Comparison of ENCODE assay signal across 12 mouse cellular contexts in genomic region chr8:11498786-11499485, GRCm38 (mm10). TPM values are rescaled to one million over a fixed set of nuclear protein-coding genes. Genes with fewer than 3 reads are reported as not detected.
A peak's percentile ranks its signal among the peaks of the same experiment; 100 is the strongest.
DNase-seq lines count a peak whose midpoint lies in the region; ATAC-seq lines count a peak whose summit lies in the region.
"Had no signal": no experiment of that assay in that cellular context is flagged by ENCODE, and none has a peak within 500 bp of the region (broad histone marks: within the 10 kb centered on the region; RNA-seq: fewer than 3 reads in every experiment).

No protein-coding gene starts in this region.

- H3K79me2 ChIP-seq in macrophage (ENCODE audit: inconsistent target), result peaks cover 53% of the 10 kb centered on the region

- H3K36me3 ChIP-seq in heart, embryonic 12.5 days, result peaks cover 28% of the 10 kb centered on the region
- peaks cover 13% of the 10 kb centered on the region for H3K36me3 ChIP-seq in heart, embryonic 11.5 days (ENCODE audit: control insufficient read depth, insufficient read depth, low read length)
- peaks cover 7% of the 10 kb centered on the region for H3K36me3 ChIP-seq in midbrain, embryonic 11.5 days (ENCODE audit: control insufficient read depth, insufficient read depth, low read length)
- peaks cover 10% of the 10 kb centered on the region; the same call in 1 of the 2 replicates for H3K36me3 ChIP-seq in midbrain, embryonic 15.5 days (replicated peaks)
- peaks cover 17% of the 10 kb centered on the region for H3K36me3 ChIP-seq in macrophage (ENCODE audit: inconsistent target)

- 83% methylated on average over 4 of the region's 4 CpGs for WGBS in heart, embryonic 12.5 days
- 82% methylated on average over 4 of the region's 4 CpGs for WGBS in heart, embryonic 11.5 days (ENCODE audit: insufficient replicate concordance)
- 92% methylated on average over 4 of the region's 4 CpGs for WGBS in midbrain, embryonic 11.5 days
- 89% methylated on average over 4 of the region's 4 CpGs for WGBS in midbrain, embryonic 15.5 days
- 78% methylated on average over 4 of the region's 4 CpGs for WGBS in macrophage (ENCODE audit: missing documents)

- H3K27ac ChIP-seq in heart, embryonic 12.5 days (ENCODE audit: poor library complexity, severe bottlenecking), result no peak overlapping the region
- no peak overlapping the region for H3K27ac ChIP-seq in heart, embryonic 11.5 days (ENCODE audit: low read depth, low read length)
- H3K27ac ChIP-seq in midbrain, embryonic 11.5 days (ENCODE audit: low read depth, low read length), result no peak overlapping the region
- no peak overlapping the region for H3K27ac ChIP-seq in midbrain, embryonic 15.5 days
- no peak overlapping the region for H3K27ac ChIP-seq in macrophage

- H3K4me2 ChIP-seq in heart, embryonic 12.5 days, result 0 out of 2 replicates have a peak overlapping the region, but pooled peaks have one; percentile 76
- H3K4me2 ChIP-seq in heart, embryonic 11.5 days, result no peak overlapping the region
- H3K4me2 ChIP-seq in midbrain, embryonic 11.5 days, result no peak overlapping the region
- no peak overlapping the region for H3K4me2 ChIP-seq in midbrain, embryonic 15.5 days

- no peaks in the 10 kb centered on the region for H3K9me3 ChIP-seq in heart, embryonic 12.5 days (replicated peaks)
- H3K9me3 ChIP-seq in heart, embryonic 11.5 days (replicated peaks; ENCODE audit: control insufficient read depth, low read length), result no peaks in the 10 kb centered on the region
- H3K9me3 ChIP-seq in midbrain, embryonic 11.5 days (ENCODE audit: control insufficient read depth, low read length), result no peaks in the 10 kb centered on the region
- no peaks in the 10 kb centered on the region for H3K9me3 ChIP-seq in midbrain, embryonic 15.5 days

- no peak overlapping the region for H3K4me3 ChIP-seq in heart, embryonic 12.5 days
- H3K4me3 ChIP-seq in heart, embryonic 11.5 days (ENCODE audit: low read depth, low read length), result no peak overlapping the region
- no peak overlapping the region for H3K4me3 ChIP-seq in midbrain, embryonic 11.5 days (ENCODE audit: low read depth, low read length)
- H3K4me3 ChIP-seq in midbrain, embryonic 15.5 days, result no peak overlapping the region
- peak overlapping the region; percentile 82; the same call in 1 of the 2 replicates for H3K4me3 ChIP-seq in macrophage (ENCODE audit: inconsistent target)

- no peak for ATAC-seq in heart, embryonic 12.5 days (ENCODE audit: insufficient number of reproducible peaks, low FRiP score)
- ATAC-seq in heart, embryonic 11.5 days (replicated peaks; ENCODE audit: insufficient number of reproducible peaks, low FRiP score, low TSS enrichment), result no peak
- ATAC-seq in midbrain, embryonic 11.5 days (ENCODE audit: low FRiP score), result no peak
- no peak for ATAC-seq in midbrain, embryonic 15.5 days (replicated peaks)

- no peak overlapping the region for H3K9ac ChIP-seq in heart, embryonic 12.5 days
- H3K9ac ChIP-seq in heart, embryonic 11.5 days (ENCODE audit: low read depth, low read length), result no peak overlapping the region
- no peak overlapping the region for H3K9ac ChIP-seq in midbrain, embryonic 11.5 days (ENCODE audit: low read length)
- H3K9ac ChIP-seq in midbrain, embryonic 15.5 days, result no peak overlapping the region

- H3K4me1 ChIP-seq in heart, embryonic 12.5 days (replicated peaks), result peaks cover 19% of the 10 kb centered on the region
- H3K4me1 ChIP-seq in heart, embryonic 11.5 days (ENCODE audit: control insufficient read depth, insufficient read depth, low read length), result peaks cover 8% of the 10 kb centered on the region; the same call in 1 of the 2 replicates
- H3K4me1 ChIP-seq in midbrain, embryonic 11.5 days (ENCODE audit: control insufficient read depth, insufficient read depth, low read length), result peaks cover 7% of the 10 kb centered on the region; the same call in 1 of the 2 replicates
- H3K4me1 ChIP-seq in midbrain, embryonic 15.5 days, result peaks cover 19% of the 10 kb centered on the region

- DNase-seq in midbrain, embryonic 11.5 days (ENCODE audit: low spot score, missing footprints), result peak; percentile 45
- DNase-seq in ovary, postnatal 36 days (ENCODE audit: low spot score), result no peak
- no peak for DNase-seq in right cerebral cortex, adult 2 months (ENCODE audit: low spot score in 2 of 2)
- no peak for DNase-seq in layer of hippocampus, adult 9-10 months (ENCODE audit: low spot score)
- DNase-seq: adrenal gland, postnatal 14 days; embryo, embryonic 11 days; left cerebral cortex, postnatal 4 days; right cerebral cortex, adult 18-20 months had no signal

- peaks cover 10% of the 10 kb centered on the region for H3K27me3 ChIP-seq in heart, embryonic 12.5 days (replicated peaks)
- H3K27me3 ChIP-seq in heart, embryonic 11.5 days (ENCODE audit: control insufficient read depth, insufficient read depth, low read length), result no peaks in the 10 kb centered on the region
- H3K27me3 ChIP-seq in midbrain, embryonic 11.5 days (ENCODE audit: control insufficient read depth, insufficient read depth, low read length), result no peaks in the 10 kb centered on the region; the same call in 1 of the 2 replicates
- H3K27me3 ChIP-seq in midbrain, embryonic 15.5 days (replicated peaks), result peaks cover 9% of the 10 kb centered on the region; the same call in 1 of the 2 replicates

RNA-seq across cellular contexts. Expression of gene Naxd, which starts 1.6 kb away (rescaled TPM):
- polyA plus RNA-seq in heart, embryonic 12.5 days (2016; fragmentation: Nextera tagmentation; extraction: Ambion mirVana), result 68.8 and 71.0 TPM in 2 replicates
- 72.0 and 75.8 TPM in 2 replicates for polyA plus RNA-seq in heart, embryonic 11.5 days (2014; fragmentation: Nextera tagmentation; extraction: Ambion mirVana)
- polyA plus RNA-seq in midbrain, embryonic 11.5 days (2014; fragmentation: Nextera tagmentation; extraction: Ambion mirVana), result 94.2 and 94.8 TPM in 2 replicates
- polyA plus RNA-seq in midbrain, embryonic 15.5 days (2015; fragmentation: Nextera tagmentation; extraction: Ambion mirVana), result 140 and 153 TPM in 2 replicates
- total RNA-seq in macrophage (2018; cell fraction: chromatin; rRNA removed), result 100 to 1,000 TPM in 4 of 26 experiments, 10 to 100 TPM in 22; 27.5 to 110 (median 70.6) TPM
- 10 to 100 TPM; 24.7 to 46.5 (median 36.7) TPM for total RNA-seq in macrophage (2018; cell fraction: cytosol; rRNA removed)
- total RNA-seq in macrophage (2018; cell fraction: nucleus; rRNA removed), result 10 to 100 TPM; 25.5 to 74.3 (median 54.0) TPM
- polyA plus RNA-seq in macrophage (2018), result 30.7 to 40.1 TPM (median 32.9 TPM) in 3 replicates

RNA-seq across cellular contexts. Expression of gene Rab20, which starts 20.4 kb away (rescaled TPM):
- polyA plus RNA-seq in heart, embryonic 12.5 days (2016; fragmentation: Nextera tagmentation; extraction: Ambion mirVana), result 20.2 and 23.5 TPM in 2 replicates
- 20.9 and 25.4 TPM in 2 replicates for polyA plus RNA-seq in heart, embryonic 11.5 days (2014; fragmentation: Nextera tagmentation; extraction: Ambion mirVana)
- 0.63 and 0.65 TPM in 2 replicates for polyA plus RNA-seq in midbrain, embryonic 11.5 days (2014; fragmentation: Nextera tagmentation; extraction: Ambion mirVana)
- polyA plus RNA-seq in midbrain, embryonic 15.5 days (2015; fragmentation: Nextera tagmentation; extraction: Ambion mirVana), result 0.71 and 1.3 TPM in 2 replicates
- total RNA-seq in macrophage (2018; cell fraction: chromatin; rRNA removed), result 100 to 1,000 TPM in 16 of 26 experiments, 10 to 100 TPM in 10; 27.6 to 226 (median 130) TPM
- total RNA-seq in macrophage (2018; cell fraction: cytosol; rRNA removed), result 100 to 1,000 TPM in 15 of 26 experiments, 10 to 100 TPM in 11; 37.4 to 240 (median 123) TPM
- total RNA-seq in macrophage (2018; cell fraction: nucleus; rRNA removed), result 100 to 1,000 TPM in 19 of 26 experiments, 10 to 100 TPM in 7; 23.3 to 210 (median 160) TPM
- 31.9 to 52.1 TPM (median 35.7 TPM) in 3 replicates for polyA plus RNA-seq in macrophage (2018)

RNA-seq across cellular contexts. Expression of gene Cars2, which starts 51.6 kb away (rescaled TPM):
- 22.6 and 28.2 TPM in 2 replicates for polyA plus RNA-seq in heart, embryonic 12.5 days (2016; fragmentation: Nextera tagmentation; extraction: Ambion mirVana)
- 22.9 and 25.7 TPM in 2 replicates for polyA plus RNA-seq in heart, embryonic 11.5 days (2014; fragmentation: Nextera tagmentation; extraction: Ambion mirVana)
- 17.8 and 20.3 TPM in 2 replicates for polyA plus RNA-seq in midbrain, embryonic 11.5 days (2014; fragmentation: Nextera tagmentation; extraction: Ambion mirVana)
- polyA plus RNA-seq in midbrain, embryonic 15.5 days (2015; fragmentation: Nextera tagmentation; extraction: Ambion mirVana), result 21.7 and 23.5 TPM in 2 replicates
- total RNA-seq in macrophage (2018; cell fraction: chromatin; rRNA removed), result 100 to 1,000 TPM in 14 of 26 experiments, 10 to 100 TPM in 12; 24.0 to 175 (median 109) TPM
- 10 to 100 TPM in 23 of 26 experiments, 1 to 10 TPM in 3; 8.6 to 15.6 (median 12.0) TPM for total RNA-seq in macrophage (2018; cell fraction: cytosol; rRNA removed)
- total RNA-seq in macrophage (2018; cell fraction: nucleus; rRNA removed), result 100 to 1,000 TPM in 1 of 26 experiments, 10 to 100 TPM in 25; 15.7 to 102 (median 57.4) TPM
- polyA plus RNA-seq in macrophage (2018), result 9.9 to 20.4 TPM (median 18.1 TPM) in 3 replicates

RNA-seq across cellular contexts. Expression of gene Ing1, which starts 56.4 kb away (rescaled TPM):
- 25.2 and 26.5 TPM in 2 replicates for polyA plus RNA-seq in heart, embryonic 12.5 days (2016; fragmentation: Nextera tagmentation; extraction: Ambion mirVana)
- 29.3 and 29.8 TPM in 2 replicates for polyA plus RNA-seq in heart, embryonic 11.5 days (2014; fragmentation: Nextera tagmentation; extraction: Ambion mirVana)
- polyA plus RNA-seq in midbrain, embryonic 11.5 days (2014; fragmentation: Nextera tagmentation; extraction: Ambion mirVana), result 46.9 and 48.1 TPM in 2 replicates
- 47.9 and 50.5 TPM in 2 replicates for polyA plus RNA-seq in midbrain, embryonic 15.5 days (2015; fragmentation: Nextera tagmentation; extraction: Ambion mirVana)
- 10 to 100 TPM in 11 of 26 experiments, 1 to 10 TPM in 15; 3.7 to 18.5 (median 9.0) TPM for total RNA-seq in macrophage (2018; cell fraction: chromatin; rRNA removed)
- total RNA-seq in macrophage (2018; cell fraction: cytosol; rRNA removed), result 10 to 100 TPM; 15.6 to 24.5 (median 20.2) TPM
- 10 to 100 TPM in 22 of 26 experiments, 1 to 10 TPM in 4; 8.1 to 28.2 (median 14.8) TPM for total RNA-seq in macrophage (2018; cell fraction: nucleus; rRNA removed)
- polyA plus RNA-seq in macrophage (2018), result 20.1 to 29.4 TPM (median 21.5 TPM) in 3 replicates
